Mouse (Mus musculus) MEL (cell line): ENCODE results near the gene Frmd7. TPM values are rescaled to one million over a fixed set of nuclear protein-coding genes. Genes with fewer than 3 reads are reported as not detected.
A peak's percentile ranks its signal among the peaks of the same experiment; 100 is the strongest.

Source experiments
- DNase-seq: peaks from one replicate; pipeline ENCODE4 v3.0.0; 2011; ENCODE audit warnings: low read depth, low spot score
- H3K27ac ChIP-seq: 2 replicates; pipeline ENCODE4 v1.5.1; 2012; ENCODE audit warnings: low read depth, mild to moderate bottlenecking, control low read depth, low read length, moderate library complexity; ENCODE audit not compliant: control insufficient read depth
- H3K27me3 ChIP-seq, 2 experiments: fragments of 150-350 bp in 1 of 2; sonication (generic) in 1 of 2; 2 replicates each; pipeline ENCODE4 v1.6.1; 2012; ENCODE audit warnings: low read length in 2 of 2, mild to moderate bottlenecking in 2 of 2, improper control_type of control experiment in 1 of 2, moderate library complexity in 1 of 2; ENCODE audit not compliant: insufficient read depth in 2 of 2, control insufficient read depth in 1 of 2
- H3K36me3 ChIP-seq, 2 experiments: 2 replicates each; pipeline ENCODE4 v1.6.1; 2012 to 2014; ENCODE audit warnings: low read length in 2 of 2, improper control_type of control experiment in 1 of 2, inconsistent platforms in 1 of 2, mild to moderate bottlenecking in 1 of 2; ENCODE audit not compliant: insufficient read depth in 2 of 2, control insufficient read depth in 1 of 2
- H3K4me1 ChIP-seq, 2 experiments: fragments of 150-350 bp in 1 of 2; sonication (generic) in 1 of 2; 2 replicates each; pipeline ENCODE4 v1.6.1; 2012; ENCODE audit warnings: low read length in 2 of 2, improper control_type of control experiment in 1 of 2, mild to moderate bottlenecking in 1 of 2; ENCODE audit not compliant: insufficient read depth in 2 of 2, control insufficient read depth in 1 of 2
- H3K4me3 ChIP-seq, 2 experiments: fragments of 150-350 bp in 1 of 2; sonication (generic) in 1 of 2; 2 replicates each; pipeline ENCODE4 v1.5.1; 2012; ENCODE audit warnings: low read depth in 2 of 2, low read length in 2 of 2, mild to moderate bottlenecking in 2 of 2, moderate library complexity in 2 of 2, control low read depth in 1 of 2, improper control_type of control experiment in 1 of 2; ENCODE audit not compliant: control insufficient read depth in 1 of 2, insufficient read depth in 1 of 2
- H3K79me2 ChIP-seq: 2 replicates; pipeline ENCODE4 v1.6.1; 2012; ENCODE audit warnings: mild to moderate bottlenecking, low read length, moderate library complexity; ENCODE audit not compliant: control insufficient read depth, poor library complexity, insufficient read depth
- H3K9ac ChIP-seq: 2 replicates; pipeline ENCODE4 v1.6.1; 2012; ENCODE audit warnings: low read depth, mild to moderate bottlenecking, control low read depth, low read length, moderate library complexity; ENCODE audit not compliant: control insufficient read depth, poor library complexity, severe bottlenecking
- H3K9me3 ChIP-seq: fragments of 150-350 bp; sonication (generic); replicated peaks from 2 replicates; pipeline ENCODE4 v1.6.1; 2012; ENCODE audit warnings: mild to moderate bottlenecking, low read length, improper control_type of control experiment, moderate library complexity; ENCODE audit not compliant: insufficient read depth
- CHD1 ChIP-seq: IDR thresholded peaks from 2 replicates; pipeline ENCODE4 v1.6.1; 2012; ENCODE audit warnings: low read depth, mild to moderate bottlenecking, inconsistent platforms, low read length, improper control_type of control experiment
- CHD2 ChIP-seq: IDR thresholded peaks from 2 replicates; pipeline ENCODE4 v1.6.1; 2011; ENCODE audit warnings: low read length, improper control_type of control experiment
- CTCF ChIP-seq, 3 experiments: IDR thresholded peaks in 2 of 3; conservative IDR thresholded peaks in 1 of 3; 2 replicates each; pipeline ENCODE4 v1.5.1; 2011 to 2012; ENCODE audit warnings: low read length in 3 of 3, low read depth in 2 of 3, mild to moderate bottlenecking in 2 of 3, improper control_type of control experiment in 1 of 3, inconsistent platforms in 1 of 3, mixed read lengths in 1 of 3, moderate library complexity in 1 of 3; ENCODE audit not compliant: control insufficient read depth in 1 of 3, insufficient read depth in 1 of 3, poor library complexity in 1 of 3, severe bottlenecking in 1 of 3
- ELF1 ChIP-seq: IDR thresholded peaks from 2 replicates; pipeline ENCODE4 v1.6.1; 2014; ENCODE audit warnings: low read depth, mild to moderate bottlenecking, inconsistent platforms, low read length, improper control_type of control experiment, moderate library complexity
- EP300 ChIP-seq, 2 experiments: IDR thresholded peaks; 2 replicates each; pipeline ENCODE4 v1.6.1; 2011; ENCODE audit warnings: improper control_type of control experiment in 2 of 2, low read length in 2 of 2, low read depth in 1 of 2, mild to moderate bottlenecking in 1 of 2
- GATA1 ChIP-seq: IDR thresholded peaks from 2 replicates; pipeline ENCODE4 v1.6.1; 2011; ENCODE audit warnings: low read depth, low read length, improper control_type of control experiment
- KAT2A ChIP-seq: conservative IDR thresholded peaks from 2 replicates; pipeline ENCODE4 v1.6.1; 2012; ENCODE audit warnings: low read depth, low read length, improper control_type of control experiment, inconsistent platforms
- MAFK ChIP-seq: IDR thresholded peaks from 2 replicates; pipeline ENCODE4 v1.6.1; 2011; ENCODE audit warnings: low read depth, mild to moderate bottlenecking, low read length, improper control_type of control experiment, borderline replicate concordance
- MAX ChIP-seq: IDR thresholded peaks from 2 replicates; pipeline ENCODE4 v1.6.1; 2011; ENCODE audit warnings: low read length, improper control_type of control experiment
- MEF2A ChIP-seq: IDR thresholded peaks from 2 replicates; pipeline ENCODE4 v1.6.1; 2014; ENCODE audit warnings: low read depth, mild to moderate bottlenecking, inconsistent platforms, low read length, improper control_type of control experiment; ENCODE audit not compliant: poor library complexity, insufficient replicate concordance, severe bottlenecking; ENCODE audit errors: extremely low read depth
- MXI1 ChIP-seq: IDR thresholded peaks from 2 replicates; pipeline ENCODE4 v1.6.1; 2011; ENCODE audit warnings: mild to moderate bottlenecking, low read depth, low read length, improper control_type of control experiment
- MYC ChIP-seq: IDR thresholded peaks from 2 replicates; pipeline ENCODE4 v1.6.1; 2011; ENCODE audit warnings: low read depth, mild to moderate bottlenecking, low read length, improper control_type of control experiment, moderate library complexity
- NELFE ChIP-seq: IDR thresholded peaks from 2 replicates; pipeline ENCODE4 v1.6.1; 2011; ENCODE audit warnings: low read depth, low read length, improper control_type of control experiment
- POLR2A ChIP-seq, 2 experiments: IDR thresholded peaks; 2 replicates each; pipeline ENCODE4 v1.6.1; 2011 to 2012; ENCODE audit warnings: low read length in 2 of 2, mild to moderate bottlenecking in 2 of 2, control low read depth in 1 of 2, improper control_type of control experiment in 1 of 2, low read depth in 1 of 2, moderate library complexity in 1 of 2; ENCODE audit not compliant: control insufficient read depth in 1 of 2, insufficient read depth in 1 of 2, poor library complexity in 1 of 2
- POLR2AphosphoS2 ChIP-seq: IDR thresholded peaks from 2 replicates; pipeline ENCODE4 v1.6.1; 2011; ENCODE audit warnings: low read length, improper control_type of control experiment
- POLR2AphosphoS5 ChIP-seq: IDR thresholded peaks from 2 replicates; pipeline ENCODE4 v1.6.1; 2012; ENCODE audit warnings: low read depth, borderline replicate concordance, mild to moderate bottlenecking, inconsistent platforms, low read length, moderate library complexity, mixed read lengths
- RAD21 ChIP-seq: IDR thresholded peaks from 2 replicates; pipeline ENCODE4 v1.6.1; 2011; ENCODE audit warnings: mild to moderate bottlenecking, low read depth, low read length, improper control_type of control experiment
- RCOR1 ChIP-seq: IDR thresholded peaks from 2 replicates; pipeline ENCODE4 v1.6.1; 2012; ENCODE audit warnings: low read depth, mild to moderate bottlenecking, inconsistent platforms, low read length, improper control_type of control experiment
- SIN3A ChIP-seq: IDR thresholded peaks from 2 replicates; pipeline ENCODE4 v1.6.1; 2012; ENCODE audit warnings: low read length, improper control_type of control experiment, inconsistent platforms
- SMC3 ChIP-seq: IDR thresholded peaks from 2 replicates; pipeline ENCODE4 v1.6.1; 2011; ENCODE audit warnings: low read depth, low read length, improper control_type of control experiment
- TBP ChIP-seq: IDR thresholded peaks from 2 replicates; pipeline ENCODE4 v1.8.0; 2011; ENCODE audit warnings: low read depth, low read length, improper control_type of control experiment
- TCF12 ChIP-seq: IDR thresholded peaks from 2 replicates; pipeline ENCODE4 v1.6.1; 2014; ENCODE audit warnings: low read depth, mild to moderate bottlenecking, inconsistent platforms, low read length, improper control_type of control experiment, moderate library complexity
- ZC3H11A ChIP-seq: IDR thresholded peaks from 2 replicates; pipeline ENCODE4 v1.6.1; 2012; ENCODE audit warnings: low read depth, mild to moderate bottlenecking, inconsistent platforms, low read length, improper control_type of control experiment
- ZKSCAN1 ChIP-seq: IDR thresholded peaks from 2 replicates; pipeline ENCODE4 v1.6.1; 2012; ENCODE audit warnings: low read depth, mild to moderate bottlenecking, inconsistent platforms, low read length, improper control_type of control experiment, moderate library complexity
- ZMIZ1 ChIP-seq: IDR thresholded peaks from 2 replicates; pipeline ENCODE4 v1.6.1; 2012; ENCODE audit warnings: low read depth, mild to moderate bottlenecking, inconsistent platforms, low read length, improper control_type of control experiment, moderate library complexity
- polyA plus RNA-seq, 2 experiments: library from polyadenylated mRNA; stranded (reverse) in 1 of 2; unstranded in 1 of 2; fragments of >175 nt in 1 of 2; fragments of >200 nt in 1 of 2; gene quantifications; 2 replicates each; pipeline versions ENCODE4 v1.2.1 to v1.2.4; 2012; ENCODE audit warnings: low replicate concordance in 2 of 2, low read depth in 1 of 2; ENCODE audit not compliant: insufficient read length in 2 of 2, insufficient read depth in 1 of 2, missing spikeins in 1 of 2
- total RNA-seq: library from RNA; depleted of rRNA; stranded (reverse); fragments of 300-350 nt; gene quantifications from 2 replicates; pipeline ENCODE4 v1.2.3, GENCODE M21; 2012

Frmd7 gene
- total and polyA plus RNA-seq, 3 experiments: not detected

DNA sequence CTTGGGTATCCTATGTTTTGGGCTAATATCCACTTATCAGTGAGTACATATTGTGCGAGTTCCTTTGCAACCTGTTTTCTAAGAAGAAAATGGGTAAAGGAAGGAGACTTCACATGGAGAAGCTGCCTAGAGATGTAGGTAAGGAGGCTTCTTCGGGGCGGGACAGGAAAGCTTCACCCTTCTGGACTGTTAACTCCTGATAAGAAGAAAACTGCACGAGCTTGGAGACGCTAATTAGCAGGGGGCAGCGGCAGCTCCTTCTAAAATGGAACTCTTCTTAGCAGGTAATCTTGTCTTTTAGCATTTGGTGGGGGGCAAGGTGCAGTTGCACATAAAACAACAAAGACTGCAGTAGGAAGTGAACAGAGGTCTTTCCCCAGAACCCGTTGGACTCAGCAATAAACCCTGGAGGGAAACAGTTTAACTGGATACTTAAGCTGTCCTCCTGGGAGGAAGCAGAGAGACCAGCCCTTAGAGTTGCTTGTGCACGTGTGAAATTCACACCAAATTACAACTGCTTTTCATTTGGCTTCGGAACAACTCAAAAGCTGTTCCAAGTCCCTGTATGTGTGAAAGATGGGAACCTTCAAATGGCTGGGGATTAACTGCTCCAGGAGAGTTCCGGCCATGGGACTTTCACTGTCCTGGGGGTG is 15.5 kb downstream of the Frmd7 start (continued):
- TF ChIP-seq MAX (peak; percentile 50; the same call in 1 of the 2 replicates), SIN3A (0 out of 2 replicates have a peak, but pooled peaks have one; percentile 14), KAT2A (no peak), MEF2A (no peak), ZC3H11A (no peak), MAFK (no peak), RCOR1 (no peak), CTCF (IDR thresholded peaks at IDR 0.05 in 2 of 3, conservative IDR thresholded peaks at IDR 0.05 in 1 of 3; ENCODE audit: control insufficient read depth in 1 of 3, insufficient read depth in 1 of 3, low read depth in 2 of 3, low read length in 3 of 3, poor library complexity in 1 of 3, severe bottlenecking in 1 of 3) (no peak), EP300 (IDR thresholded peaks at IDR 0.05; ENCODE audit: low read depth in 1 of 2, low read length in 2 of 2) (0 out of 4 replicates have a peak, but pooled peaks of 1 of the 2 experiments have one; percentile 46), ZKSCAN1 (no peak), MYC (peak; percentile 21; the same call in 1 of the 2 replicates), SMC3 (no peak), CHD1 (no peak), CHD2 (no peak), TBP (peak; percentile 57; the same call in 1 of the 2 replicates), TCF12 (no peak), NELFE (no peak), POLR2A (IDR thresholded peaks at IDR 0.05; ENCODE audit: control insufficient read depth in 1 of 2, insufficient read depth in 1 of 2, low read depth in 1 of 2, low read length in 2 of 2, poor library complexity in 1 of 2) (peak in 1 of 2 experiments; percentile 50; a peak in 1 of 4 replicates), ZMIZ1 (no peak), POLR2AphosphoS2 (no peak), POLR2AphosphoS5 (no peak), GATA1 (peak; percentile 53; the same call in 1 of the 2 replicates), ELF1 (no peak)

DNA sequence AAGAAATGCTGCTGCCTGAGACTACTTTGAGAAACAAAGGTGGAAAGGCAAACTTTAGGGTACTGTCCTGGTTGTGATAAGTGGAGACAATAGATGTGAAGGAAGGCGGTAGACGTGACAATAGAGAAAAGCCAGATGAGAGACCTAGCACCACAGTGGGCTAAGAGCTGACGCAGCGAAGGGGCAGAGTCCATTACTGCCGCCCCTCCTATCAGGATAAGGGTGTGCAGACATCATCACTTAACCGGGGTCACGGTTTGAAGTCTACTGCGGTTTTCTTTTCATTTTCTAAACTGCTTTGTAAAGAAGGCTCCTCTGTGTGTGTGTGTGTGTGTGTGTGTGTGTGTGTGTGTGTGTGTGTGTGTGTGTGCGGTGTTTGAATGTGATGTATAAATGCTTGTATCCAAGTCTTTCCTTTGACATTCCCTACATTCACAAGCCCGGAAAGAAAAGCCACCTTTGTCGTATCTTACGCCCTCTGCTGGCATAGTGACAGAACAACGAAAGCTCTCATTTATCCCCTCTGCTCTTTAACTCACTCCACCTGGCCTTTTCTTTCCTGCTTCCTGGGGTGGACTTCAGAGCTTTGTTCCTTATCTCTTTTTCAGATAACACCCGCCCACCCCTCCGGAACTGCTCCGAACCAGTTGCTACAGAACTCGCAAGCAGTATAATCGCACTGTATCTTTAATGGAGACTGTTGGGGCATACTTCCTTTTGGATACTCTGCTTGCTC is 17.7 kb downstream of the Frmd7 start:
- H3K27me3 ChIP-seq: no peaks in the 10 kb centered on the region
- DNase-seq: peak; percentile 56
- H3K27ac ChIP-seq: no peak overlapping the region
- TF ChIP-seq SMC3 (peak; percentile 51), ZC3H11A (0 out of 2 replicates have a peak, but pooled peaks have one; percentile 12), EP300 (IDR thresholded peaks at IDR 0.05; ENCODE audit: low read depth in 1 of 2, low read length in 2 of 2) (peak in 1 of 2 experiments; percentile 16; a peak in 1 of 4 replicates), RAD21 (peak; percentile 8), MAX (no peak), CTCF (IDR thresholded peaks at IDR 0.05 in 2 of 3, conservative IDR thresholded peaks at IDR 0.05 in 1 of 3; ENCODE audit: control insufficient read depth in 1 of 3, insufficient read depth in 1 of 3, low read depth in 2 of 3, low read length in 3 of 3, poor library complexity in 1 of 3, severe bottlenecking in 1 of 3) (peak; percentile 29 to 52 (median 33); a peak in 4 of 6 replicates), GATA1 (0 out of 2 replicates have a peak, but pooled peaks have one; percentile 8), MXI1 (no peak)
- peak overlapping the region; percentile 4 to 19; a peak in 1 of 4 replicates for H3K4me3 ChIP-seq
- H3K79me2 ChIP-seq: no peaks in the 10 kb centered on the region
- H3K9ac ChIP-seq: no peak overlapping the region
- no peaks in the 10 kb centered on the region for H3K9me3 ChIP-seq
- peaks cover 0 to 14% of the 10 kb centered on the region in 2 experiments; a peak in 3 of 4 replicates for H3K4me1 ChIP-seq
- H3K36me3 ChIP-seq: peaks cover 0 to 13% of the 10 kb centered on the region in 2 experiments; a peak in 2 of 4 replicates
